Mouse (Mus musculus): Measurements from ENCODE around the gene Erh. TPM values are rescaled to one million over a fixed set of nuclear protein-coding genes. Genes with fewer than 3 reads are reported as not detected.

The Erh gene
- polyA plus RNA-seq, 1 experiment from 2014 or later = 244 TPM

DNA sequence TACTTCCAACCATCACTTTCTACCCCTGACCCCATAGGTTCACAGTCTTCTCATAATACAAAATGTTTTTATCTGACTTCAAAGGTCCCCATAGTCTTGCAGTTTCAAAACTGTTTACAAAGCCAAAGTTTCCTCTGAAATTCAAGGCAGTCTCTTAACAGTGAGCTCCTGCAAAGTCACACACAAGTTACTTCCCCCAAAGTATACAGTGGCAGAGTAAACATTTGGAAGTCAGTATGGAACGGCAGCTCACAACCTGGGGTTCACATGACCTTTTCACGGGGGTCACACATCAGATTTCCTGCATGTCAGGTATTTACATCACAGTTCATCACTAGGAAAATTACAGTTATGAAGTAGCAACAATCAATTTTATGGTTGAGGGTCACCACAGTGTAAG lies 19.8 kb upstream of the Erh start:
- no peak for ATAC-seq (ENCODE audit: insufficient number of reproducible peaks, low FRiP score, low TSS enrichment, low read depth)

GRCm38 (mm10) chr12:80662322-80662721 lies 18.2 kb upstream of the Erh start:
- Histone ChIP-seq H3K9ac (no peak overlapping the region), H3K4me1 (no peaks in the 10 kb centered on the region), H3K27me3 (no peaks in the 10 kb centered on the region), H3K9me3 (replicated peaks) (no peaks in the 10 kb centered on the region), H3K27ac (replicated peaks) (no peak overlapping the region), H3K36me3 (peaks cover 31% of the 10 kb centered on the region), H3K4me2 (replicated peaks) (no peak overlapping the region), H3K4me3 (replicated peaks) (no peak overlapping the region)
- 89% methylated on average over 10 of the region's 10 CpGs for WGBS
- ATAC-seq (ENCODE audit: insufficient number of reproducible peaks, low FRiP score, low TSS enrichment, low read depth) = no peak

More for the DNA sequence above, 19.8 kb upstream of the Erh start:
- Histone ChIP-seq H3K27me3 (no peaks in the 10 kb centered on the region), H3K4me2 (replicated peaks) (no peak overlapping the region), H3K9me3 (replicated peaks) (no peaks in the 10 kb centered on the region), H3K9ac (no peak overlapping the region), H3K4me3 (replicated peaks) (no peak overlapping the region), H3K4me1 (no peaks in the 10 kb centered on the region), H3K36me3 (peaks cover 45% of the 10 kb centered on the region), H3K27ac (replicated peaks) (no peak overlapping the region)
- 71% methylated on average over 2 of the region's 2 CpGs for WGBS

DNA sequence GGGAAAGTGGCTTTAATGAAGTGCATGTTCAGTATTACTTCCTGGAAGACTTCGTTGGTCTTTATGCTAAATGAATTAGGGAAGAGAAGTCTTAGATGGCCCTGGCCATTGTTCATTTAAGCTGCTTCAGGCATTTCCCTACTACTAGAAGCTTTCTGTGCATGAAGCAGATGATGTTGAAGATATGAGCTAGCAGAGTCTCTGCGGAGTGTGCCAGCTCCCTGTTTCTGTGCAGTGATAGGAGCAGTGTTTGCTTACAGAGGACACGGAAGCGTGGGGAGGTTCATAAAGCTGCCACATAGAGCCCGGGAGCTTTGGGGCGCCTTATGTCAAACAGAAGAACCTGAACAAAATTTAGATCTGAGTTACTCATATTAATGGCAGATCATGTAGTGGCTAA lies 14.5 kb upstream of the Erh start:
- H3K9ac ChIP-seq = no peak overlapping the region
- H3K4me2 ChIP-seq (replicated peaks) = no peak overlapping the region
- H3K4me3 ChIP-seq (replicated peaks) = no peak overlapping the region
- no peak overlapping the region for H3K27ac ChIP-seq (replicated peaks)
- H3K27me3 ChIP-seq = no peaks in the 10 kb centered on the region
- H3K9me3 ChIP-seq (replicated peaks) = no peaks in the 10 kb centered on the region
- H3K4me1 ChIP-seq = no peaks in the 10 kb centered on the region
- WGBS = 84% methylated on average over 6 of the region's 6 CpGs
- no peak for ATAC-seq (ENCODE audit: insufficient number of reproducible peaks, low FRiP score, low TSS enrichment, low read depth)
- H3K36me3 ChIP-seq = peaks cover 12% of the 10 kb centered on the region

DNA sequence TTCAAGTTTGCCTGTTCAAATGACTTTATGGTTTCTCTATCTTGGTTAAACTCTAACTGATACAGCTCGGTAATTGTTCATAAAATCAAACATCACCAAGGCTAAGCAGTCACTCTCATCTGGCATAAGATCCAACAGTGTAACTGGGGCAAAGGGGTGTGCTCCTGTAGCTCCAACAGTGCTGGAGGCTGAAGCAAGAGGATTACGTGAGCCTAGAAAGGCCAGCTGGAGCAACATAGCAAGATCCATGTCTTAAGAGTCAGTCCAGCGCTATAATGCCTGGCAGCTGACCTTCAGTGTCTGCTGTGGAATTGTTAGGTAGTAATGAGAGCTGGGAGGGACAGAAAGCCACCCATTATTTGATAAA lies 10.5 kb upstream of the Erh start:
- Histone ChIP-seq H3K9ac (no peak overlapping the region), H3K4me2 (replicated peaks) (no peak overlapping the region), H3K27me3 (no peaks in the 10 kb centered on the region), H3K9me3 (replicated peaks) (no peaks in the 10 kb centered on the region), H3K36me3 (no peaks in the 10 kb centered on the region), H3K4me1 (no peaks in the 10 kb centered on the region), H3K27ac (replicated peaks) (no peak overlapping the region), H3K4me3 (replicated peaks) (no peak overlapping the region)
- 88% methylated on average over 3 of the region's 3 CpGs for WGBS
- no peak for ATAC-seq (ENCODE audit: insufficient number of reproducible peaks, low FRiP score, low TSS enrichment, low read depth)

- Histone ChIP-seq H3K4me3 (replicated peaks) (no peak overlapping the region), H3K27me3 (no peaks in the 10 kb centered on the region), H3K4me1 (no peaks in the 10 kb centered on the region), H3K36me3 (no peaks in the 10 kb centered on the region), H3K9me3 (replicated peaks) (no peaks in the 10 kb centered on the region), H3K4me2 (replicated peaks) (no peak overlapping the region), H3K27ac (replicated peaks) (no peak overlapping the region), H3K9ac (no peak overlapping the region)
- no peak for ATAC-seq (ENCODE audit: insufficient number of reproducible peaks, low FRiP score, low TSS enrichment, low read depth)
- 82% methylated on average over 7 of the region's 7 CpGs for WGBS
Measured at GRCm38 (mm10) chr12:80653951-80654658, 10.0 kb upstream of the Erh start.

GRCm38 (mm10) chr12:80646377-80646776 lies 2.2 kb upstream of the Erh start:
- no peaks in the 10 kb centered on the region for H3K9me3 ChIP-seq (replicated peaks)
- H3K9ac ChIP-seq = no peak overlapping the region
- ATAC-seq (ENCODE audit: insufficient number of reproducible peaks, low FRiP score, low TSS enrichment, low read depth) = no peak
- peaks cover 31% of the 10 kb centered on the region for H3K4me1 ChIP-seq
- H3K4me2 ChIP-seq (replicated peaks) = peak overlapping the region; percentile 72
- 92% methylated on average over 3 of the region's 3 CpGs for WGBS
- H3K27ac ChIP-seq (replicated peaks) = no peak overlapping the region
- H3K4me3 ChIP-seq (replicated peaks) = 0 out of 2 replicates have a peak overlapping the region, but pooled peaks have one; percentile 96
- peaks cover 8% of the 10 kb centered on the region; the same call in 1 of the 2 replicates for H3K36me3 ChIP-seq
- no peaks in the 10 kb centered on the region for H3K27me3 ChIP-seq

DNA sequence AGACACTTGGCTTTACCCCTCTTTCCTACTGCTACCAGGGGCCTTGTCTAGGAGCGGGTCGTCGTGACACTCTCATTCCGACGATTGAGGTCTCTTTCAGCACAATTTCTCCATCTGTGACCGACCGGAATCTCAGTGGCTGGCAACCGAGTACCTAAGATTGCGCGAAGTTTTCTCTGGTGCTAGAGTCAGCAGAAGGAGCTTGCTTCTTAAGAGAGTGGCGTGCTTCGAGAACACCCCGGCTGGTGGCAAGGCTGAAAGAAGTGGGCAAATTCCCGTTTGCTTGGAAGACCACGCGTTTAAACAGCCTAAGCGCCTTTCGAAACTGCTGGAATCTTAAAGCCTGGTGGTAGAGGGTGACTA lies 346 bp upstream of the Erh start:
- ATAC-seq (ENCODE audit: insufficient number of reproducible peaks, low FRiP score, low TSS enrichment, low read depth) = no peak
- Histone ChIP-seq H3K36me3 (peaks cover 27% of the 10 kb centered on the region), H3K27ac (replicated peaks) (0 out of 2 replicates have a peak overlapping the region, but pooled peaks have one; percentile 2), H3K4me2 (replicated peaks) (peak overlapping the region; percentile 72), H3K27me3 (no peaks in the 10 kb centered on the region), H3K4me1 (peaks cover 31% of the 10 kb centered on the region), H3K9ac (peak overlapping the region; percentile 96), H3K9me3 (replicated peaks) (no peaks in the 10 kb centered on the region), H3K4me3 (replicated peaks) (peak overlapping the region; percentile 96)
- 6% methylated on average over 18 of the region's 18 CpGs for WGBS

DNA sequence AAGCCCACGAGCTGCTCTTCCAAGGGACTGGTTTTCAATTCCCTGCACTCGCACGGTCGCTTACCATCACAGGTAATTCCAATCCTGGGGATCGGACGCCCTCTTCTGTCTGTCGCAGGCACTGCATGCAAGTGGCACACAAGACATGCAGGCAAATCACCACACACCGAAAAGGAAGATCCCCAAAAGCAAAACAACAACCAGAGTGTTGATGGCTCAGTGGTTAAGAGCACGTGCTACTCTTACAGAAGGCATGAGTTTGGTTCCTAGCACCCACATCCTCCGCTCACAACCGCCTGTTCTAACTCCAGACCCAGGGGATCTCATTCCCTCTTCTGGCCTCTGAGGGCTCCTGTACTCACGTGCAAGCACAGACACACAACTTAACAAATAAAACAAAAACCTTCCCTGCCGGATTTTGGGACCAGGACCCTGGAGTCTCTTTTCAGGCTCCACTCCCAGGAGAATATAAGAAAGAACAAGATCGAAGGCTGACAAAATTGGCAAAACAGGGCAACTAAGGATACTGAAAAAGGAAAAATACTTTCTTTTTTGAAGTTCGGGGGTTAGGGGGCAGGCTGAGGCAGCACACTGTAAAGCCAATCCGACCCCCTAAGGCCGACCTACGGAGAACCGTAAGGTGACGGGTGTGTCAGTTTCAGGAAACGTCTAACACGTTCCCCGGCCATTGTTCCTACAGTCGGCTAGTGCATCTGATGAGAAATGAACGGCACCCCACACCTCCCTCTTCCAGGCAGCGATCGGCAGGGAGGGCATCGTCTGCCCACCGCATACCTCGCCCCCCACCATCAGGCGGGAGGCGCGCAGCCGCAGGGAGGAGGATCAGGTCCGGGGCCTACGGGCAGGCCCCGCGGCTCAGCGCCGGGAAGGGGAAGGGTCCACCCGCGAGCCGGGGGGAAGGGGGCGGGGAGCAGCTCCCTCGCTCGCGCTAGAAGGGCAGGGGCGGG lies 1.1 kb downstream of the Erh start:
- Histone ChIP-seq H3K9ac (peak overlapping the region; percentile 96), H3K27ac (replicated peaks) (peak overlapping the region; percentile 85), H3K9me3 (replicated peaks) (no peaks in the 10 kb centered on the region), H3K4me1 (peaks cover 31% of the 10 kb centered on the region), H3K36me3 (peaks cover 34% of the 10 kb centered on the region), H3K4me3 (replicated peaks) (peak overlapping the region; percentile 96), H3K4me2 (replicated peaks) (peak overlapping the region; percentile 72), H3K27me3 (no peaks in the 10 kb centered on the region)
- WGBS = 2% methylated on average over 43 of the region's 48 CpGs
- ATAC-seq (ENCODE audit: insufficient number of reproducible peaks, low FRiP score, low TSS enrichment, low read depth) = peak; percentile 64

GRCm38 (mm10) chr12:80631790-80632189 lies 12.4 kb downstream of the Erh start:
- Histone ChIP-seq H3K36me3 (peaks cover 41% of the 10 kb centered on the region), H3K9ac (no peak overlapping the region), H3K27me3 (no peaks in the 10 kb centered on the region), H3K4me1 (no peaks in the 10 kb centered on the region), H3K9me3 (replicated peaks) (no peaks in the 10 kb centered on the region), H3K4me3 (replicated peaks) (no peak overlapping the region), H3K4me2 (replicated peaks) (no peak overlapping the region), H3K27ac (replicated peaks) (no peak overlapping the region)
- no peak for ATAC-seq (ENCODE audit: insufficient number of reproducible peaks, low FRiP score, low TSS enrichment, low read depth)
- 80% methylated on average over 5 of the region's 5 CpGs for WGBS

DNA sequence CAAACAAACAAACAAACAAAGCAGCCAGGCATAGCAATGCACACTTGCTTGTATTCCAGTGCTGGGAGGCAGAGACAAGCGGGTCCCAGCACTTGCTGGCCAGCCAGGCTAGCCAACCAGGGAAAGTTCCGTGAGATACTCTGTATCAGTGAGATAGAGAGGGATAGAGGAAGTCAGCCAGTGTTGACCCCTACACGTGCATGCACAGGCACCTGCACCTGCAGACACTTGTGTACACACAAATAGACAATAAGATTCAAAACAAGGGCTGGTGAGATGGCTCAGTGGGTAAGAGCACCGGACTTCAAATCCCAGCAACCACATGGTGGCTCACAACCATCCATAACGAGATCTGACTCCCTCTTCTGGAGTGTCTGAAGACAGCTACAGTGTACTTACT lies 23.6 kb downstream of the Erh start:
- H3K4me1 ChIP-seq = no peaks in the 10 kb centered on the region
- H3K9ac ChIP-seq = no peak overlapping the region
- no peak for ATAC-seq (ENCODE audit: insufficient number of reproducible peaks, low FRiP score, low TSS enrichment, low read depth)
- H3K36me3 ChIP-seq = no peaks in the 10 kb centered on the region
- no peak overlapping the region for H3K27ac ChIP-seq (replicated peaks)
- no peaks in the 10 kb centered on the region for H3K27me3 ChIP-seq
- H3K4me2 ChIP-seq (replicated peaks) = no peak overlapping the region
- 80% methylated on average over 5 of the region's 5 CpGs for WGBS
- H3K4me3 ChIP-seq (replicated peaks) = no peak overlapping the region
- no peaks in the 10 kb centered on the region for H3K9me3 ChIP-seq (replicated peaks)

- Histone ChIP-seq H3K4me3 (replicated peaks) (no peak overlapping the region), H3K4me2 (replicated peaks) (no peak overlapping the region), H3K27ac (replicated peaks) (no peak overlapping the region), H3K27me3 (no peaks in the 10 kb centered on the region), H3K9me3 (replicated peaks) (no peaks in the 10 kb centered on the region), H3K9ac (no peak overlapping the region), H3K4me1 (no peaks in the 10 kb centered on the region), H3K36me3 (no peaks in the 10 kb centered on the region)
- no peak for ATAC-seq (ENCODE audit: insufficient number of reproducible peaks, low FRiP score, low TSS enrichment, low read depth)
- WGBS = 64% methylated on average over 7 of the region's 7 CpGs
Measured at GRCm38 (mm10) chr12:80615371-80616257, 28.5 kb downstream of the Erh start.

All from embryonic facial prominence, embryonic 15.5 days (tissue).